Mouse (Mus musculus) embryo, embryonic 10 days (tissue): Measurements from ENCODE around the gene Bnip3.

Source experiments
- DNase-seq: peaks from one replicate; pipeline ENCODE4 v3.0.0-alpha.2; 2015; ENCODE audit warnings: low spot score

Gene Bnip3

GRCm38 (mm10) chr7:138906441-138906840 lies 2.9 kb downstream of the Bnip3 start:
- no peak for DNase-seq

DNA sequence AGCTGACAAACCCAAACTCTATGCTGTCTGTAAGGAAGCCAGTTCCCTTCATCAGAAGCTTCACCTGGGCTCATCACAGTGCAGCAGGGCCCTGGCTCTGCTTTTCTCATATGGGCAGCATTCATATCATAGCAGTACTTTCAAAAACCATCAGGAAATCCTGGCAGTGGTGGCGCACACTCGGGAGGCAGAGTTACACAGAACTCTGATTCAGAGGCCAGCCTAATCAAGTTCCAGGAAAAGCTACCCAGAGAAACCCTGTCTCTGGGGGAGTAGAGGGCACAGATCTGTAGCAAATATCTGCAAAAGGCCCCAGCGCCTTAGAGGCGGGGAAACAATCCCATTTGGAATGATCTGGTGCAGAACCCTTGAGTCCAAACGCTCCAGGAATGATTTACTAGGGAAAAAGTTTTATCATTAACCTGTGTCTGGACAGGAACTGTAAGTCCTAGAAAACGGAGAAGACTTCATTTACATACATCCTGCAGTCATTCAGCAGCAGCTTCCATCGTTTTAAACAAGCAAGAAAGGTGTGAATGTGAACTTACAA lies 5.4 kb downstream of the Bnip3 start:
- DNase-seq, result no peak

- DNase-seq, result no peak
These were observed 10.6 kb downstream of the Bnip3 start for GRCm38 (mm10) chr7:138898743-138899142.

DNA sequence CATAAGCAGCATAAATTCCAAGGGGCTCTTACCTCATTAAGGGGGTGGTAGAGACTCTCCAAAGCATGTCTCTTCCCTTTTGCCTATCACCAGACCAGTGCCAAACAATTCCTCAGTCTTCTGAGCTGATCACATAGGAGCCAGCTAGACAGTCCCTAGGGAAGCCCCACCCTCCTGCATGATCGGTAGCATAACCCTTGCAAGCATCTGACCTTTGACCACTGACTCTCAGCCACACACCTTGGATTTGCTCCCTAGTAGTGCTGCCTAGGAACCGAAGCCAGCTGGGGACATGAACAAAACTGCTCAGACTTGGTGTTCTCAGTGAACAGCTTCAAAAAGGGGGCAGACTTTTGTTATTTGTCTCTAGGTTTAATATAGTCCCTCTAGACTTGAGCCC lies 11.2 kb downstream of the Bnip3 start:
- DNase-seq, result no peak

- DNase-seq, result no peak
These were observed 23.7 kb downstream of the Bnip3 start for GRCm38 (mm10) chr7:138885365-138886289.

DNA sequence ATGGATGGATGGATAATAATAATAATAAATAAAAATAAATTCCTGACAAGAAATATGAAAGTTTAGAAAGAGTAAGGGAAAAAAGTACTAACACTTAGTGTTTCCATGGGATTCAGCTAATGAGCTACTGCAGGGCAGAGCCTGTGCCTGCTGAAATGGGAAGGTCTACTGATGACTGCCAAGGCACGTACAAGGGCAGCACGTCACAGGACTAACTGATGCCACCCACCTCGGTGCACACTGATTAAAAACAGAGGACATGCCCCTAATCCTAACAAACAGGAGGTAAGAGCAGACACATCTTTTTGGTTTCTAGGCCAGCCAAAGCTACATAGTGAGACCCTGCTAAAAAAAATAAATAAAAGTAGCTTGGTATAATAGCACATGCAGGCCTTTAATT lies 25.6 kb downstream of the Bnip3 start:
- DNase-seq, result no peak

GRCm38 (mm10) chr7:138875031-138875430 lies 34.3 kb downstream of the Bnip3 start:
- DNase-seq, result no peak

GRCm38 (mm10) chr7:138872956-138873355 lies 36.4 kb downstream of the Bnip3 start:
- DNase-seq, result no peak

DNA sequence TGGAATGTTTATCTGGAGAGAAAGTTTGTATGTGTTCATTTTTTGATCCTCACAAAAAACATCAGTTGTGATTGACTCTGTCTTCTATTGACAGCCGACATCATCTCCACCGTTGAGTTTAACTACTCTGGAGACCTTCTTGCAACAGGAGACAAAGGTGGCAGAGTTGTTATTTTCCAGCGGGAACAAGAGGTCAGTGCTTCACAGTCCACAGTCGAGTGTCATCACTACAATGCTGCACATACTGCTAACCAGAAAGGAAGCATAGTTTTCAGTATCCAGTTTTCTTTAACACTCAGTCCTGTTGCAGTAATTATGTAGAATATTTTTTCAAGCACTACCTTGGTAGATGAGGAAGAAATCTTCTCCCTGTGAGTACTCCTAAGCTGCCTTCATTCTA lies 41.0 kb downstream of the Bnip3 start:
- no peak for DNase-seq

- DNase-seq, result peak; percentile 29
These were observed 42.0 kb downstream of the Bnip3 start for GRCm38 (mm10) chr7:138867286-138867685.

DNA sequence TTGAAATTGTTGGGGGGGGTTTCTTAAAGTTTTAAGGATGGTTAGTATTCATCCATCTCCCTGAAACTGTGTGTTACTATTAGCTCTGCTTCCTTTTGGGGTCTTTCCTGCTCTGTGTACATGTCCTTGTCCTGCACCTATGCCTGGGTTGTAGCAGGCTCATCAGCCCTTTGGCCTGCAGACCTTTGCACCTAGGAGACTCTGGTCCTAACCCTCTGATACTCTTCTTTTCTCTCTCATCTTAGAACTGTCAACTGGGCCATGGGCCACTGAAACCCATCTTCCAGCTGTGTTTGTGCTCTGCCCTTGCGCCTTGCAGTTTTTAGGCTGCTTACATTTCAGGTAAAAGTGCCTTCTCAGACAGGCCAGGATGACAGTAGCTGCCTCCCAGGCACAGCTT lies 44.5 kb downstream of the Bnip3 start:
- DNase-seq, result no peak

- DNase-seq, result peak; percentile 44
These were observed 45.3 kb downstream of the Bnip3 start for GRCm38 (mm10) chr7:138863950-138864572.

DNA sequence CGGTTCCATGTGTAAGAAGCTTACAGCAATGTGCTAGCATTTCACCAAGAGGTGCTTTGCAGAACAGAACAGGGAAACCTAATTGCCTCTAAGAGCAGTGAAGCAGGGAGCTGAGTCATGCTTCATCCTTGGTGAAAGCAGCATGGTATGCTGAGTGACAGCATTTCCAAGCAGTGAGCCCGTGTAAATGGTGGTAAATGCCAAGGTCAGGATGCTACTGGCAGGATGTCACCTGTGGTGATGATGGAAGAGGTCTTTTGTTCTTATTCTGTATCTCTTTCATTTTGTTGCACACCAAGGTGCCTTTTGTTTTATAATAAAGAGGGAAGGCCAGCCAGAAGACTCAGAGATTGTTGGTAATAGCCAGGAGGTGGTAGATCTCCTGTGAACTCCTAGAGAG lies 52.6 kb downstream of the Bnip3 start:
- no peak for DNase-seq

GRCm38 (mm10) chr7:138854201-138854600 lies 55.1 kb downstream of the Bnip3 start:
- no peak for DNase-seq

- DNase-seq, result no peak
These were observed 55.8 kb downstream of the Bnip3 start for GRCm38 (mm10) chr7:138853417-138854031.

DNA sequence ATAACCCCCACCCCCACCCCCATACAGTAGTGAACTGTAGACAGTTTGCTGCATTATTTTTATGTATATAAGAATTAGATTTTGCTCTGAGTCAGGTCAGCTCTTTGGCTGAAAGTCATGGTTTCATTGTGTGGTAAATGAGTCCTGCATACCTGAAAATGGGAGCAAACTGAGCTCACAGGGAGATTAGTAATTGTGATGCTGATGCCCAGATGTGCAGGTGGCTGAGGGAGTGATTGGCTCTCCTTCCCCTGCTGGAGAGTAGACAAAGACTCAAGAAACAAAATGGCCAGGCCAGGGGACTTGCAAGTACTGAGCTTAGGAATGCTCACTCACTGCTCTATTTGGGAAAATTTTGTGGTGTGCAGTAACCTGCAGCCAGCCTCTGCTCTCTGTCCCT lies 59.2 kb downstream of the Bnip3 start:
- no peak for DNase-seq

- DNase-seq, result no peak
These were observed 61.0 kb downstream of the Bnip3 start for GRCm38 (mm10) chr7:138848028-138848920.

GRCm38 (mm10) chr7:138847316-138848027 lies 61.8 kb downstream of the Bnip3 start:
- DNase-seq, result no peak

DNA sequence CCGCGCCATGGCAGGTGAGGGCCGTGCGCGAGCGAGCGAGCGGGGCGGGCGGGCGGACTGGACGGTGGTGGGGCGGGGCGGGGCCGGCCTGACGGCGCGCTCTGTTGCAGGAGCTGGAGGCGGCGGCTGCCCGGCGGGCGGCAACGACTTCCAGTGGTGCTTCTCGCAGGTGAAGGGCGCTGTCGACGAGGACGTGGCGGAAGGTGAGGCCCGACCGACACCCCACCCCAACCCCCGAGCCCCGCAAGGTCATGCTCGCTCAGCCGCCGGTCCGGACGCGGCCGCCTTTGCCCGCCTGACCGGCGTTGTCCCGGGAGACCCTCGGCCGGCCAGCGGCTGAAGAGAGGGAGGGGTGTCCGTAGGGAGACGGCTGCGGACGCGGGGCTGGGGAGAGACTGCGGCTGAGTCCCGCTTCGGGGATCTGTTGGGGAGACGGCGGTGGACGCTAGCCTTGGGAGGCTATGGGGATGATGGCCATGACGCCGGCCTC lies 62.8 kb downstream of the Bnip3 start:
- peak; percentile 29 for DNase-seq

DNA sequence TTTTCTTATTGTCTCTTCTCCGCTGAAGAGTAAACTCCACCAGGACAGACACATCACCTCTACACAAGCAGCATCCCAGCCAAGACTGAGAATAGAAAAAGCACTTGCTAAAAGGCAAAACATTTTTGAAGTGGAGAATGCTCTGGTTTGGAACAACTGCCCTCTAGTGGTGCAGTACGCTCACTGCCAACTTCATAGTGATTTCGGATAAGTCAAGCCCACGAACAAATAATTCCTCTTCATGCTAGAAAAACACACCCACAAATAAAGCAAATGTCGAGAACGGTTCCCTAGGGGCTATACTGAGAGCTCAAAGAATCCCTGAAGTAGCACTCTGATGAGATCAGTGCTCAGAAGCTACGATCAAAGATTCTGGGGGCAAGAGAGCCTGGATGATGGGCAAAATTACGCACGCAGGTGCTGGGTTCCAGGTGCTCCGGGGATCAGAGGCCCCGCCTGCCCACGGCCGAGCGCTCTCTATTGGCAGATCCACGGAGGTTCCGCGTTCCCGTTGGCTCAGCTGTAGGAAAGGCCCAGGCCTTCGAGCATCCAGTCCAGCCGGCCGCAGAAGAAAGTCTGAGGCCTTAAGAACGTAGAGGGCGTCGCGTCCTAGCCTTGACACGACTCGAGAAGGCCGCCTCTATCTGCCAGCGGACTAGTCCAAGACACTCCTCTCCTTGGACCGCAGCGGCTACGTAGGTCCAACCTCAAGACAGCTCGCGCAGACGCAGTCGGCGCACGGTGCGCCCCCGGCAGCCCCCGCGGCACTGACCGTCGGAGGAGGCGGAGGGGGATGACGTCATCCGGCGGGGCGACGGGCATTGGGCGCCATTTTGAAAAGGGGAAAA lies 63.6 kb downstream of the Bnip3 start, which contains the start of the genes Ppp2r2d and Mapk1ip1:
Gene Ppp2r2d, plus strand, starts transcription at position 536 of the 848 bp plus-strand sequence.
Gene Mapk1ip1, minus strand, starts transcription at position 730 of the 848 bp plus-strand sequence.
- DNase-seq, result peak; percentile 97
